Mouse (Mus musculus): ENCODE data around the gene G6pc. TPM values are rescaled to one million over a fixed set of nuclear protein-coding genes. Genes with fewer than 3 reads are reported as not detected.
A peak's percentile ranks its signal among the peaks of the same experiment; 100 is the strongest.

Gene G6pc
- polyA plus RNA-seq, 1 experiment: not detected

- Histone ChIP-seq H3K4me3 (replicated peaks; ENCODE audit: insufficient read depth, low read depth, low read length) (peak within 1 kb of the TSS; percentile 98), H3K4me1 (ENCODE audit: control insufficient read depth, insufficient read depth, low read length) (peaks cover 9% of the 10 kb centered on the region), H3K27me3 (ENCODE audit: control insufficient read depth, insufficient read depth, low read length) (no peaks in the 10 kb centered on the region), H3K27ac (ENCODE audit: insufficient read depth, low read length) (peak within 1 kb of the TSS; percentile 78)
- TF ChIP-seq CTCF (IDR thresholded peaks at IDR 0.05; ENCODE audit: borderline replicate concordance, insufficient read depth, low read depth, low read length) (no peak; the same call in 1 of the 2 replicates), POLR2A (IDR thresholded peaks at IDR 0.05; ENCODE audit: borderline replicate concordance, insufficient read depth, low read length) (peak; percentile 76; the same call in 1 of the 2 replicates)
- under 1% methylated on average over 81 of the region's 81 CpGs for WGBS
- DNase-seq: peak; percentile 95 to 97
Observed at GRCm38 (mm10) chr11:101424925-101425813, 57.8 kb downstream of the G6pc start, which contains the start of the genes Rundc1 and Ptges3l. TSS of gene Rundc1 (plus strand) at chr11:101425085. TSS of gene Ptges3l (minus strand) at chr11:101425333.

- peak overlapping the region; percentile 98 for H3K4me3 ChIP-seq (replicated peaks; ENCODE audit: insufficient read depth, low read depth, low read length)
- H3K4me1 ChIP-seq (ENCODE audit: control insufficient read depth, insufficient read depth, low read length): peaks cover 9% of the 10 kb centered on the region
- H3K27ac ChIP-seq (ENCODE audit: insufficient read depth, low read length): no peak overlapping the region
- no peaks in the 10 kb centered on the region for H3K27me3 ChIP-seq (ENCODE audit: control insufficient read depth, insufficient read depth, low read length)
- DNase-seq: no peak
- TF ChIP-seq CTCF (IDR thresholded peaks at IDR 0.05; ENCODE audit: borderline replicate concordance, insufficient read depth, low read depth, low read length) (no peak), POLR2A (IDR thresholded peaks at IDR 0.05; ENCODE audit: borderline replicate concordance, insufficient read depth, low read length) (no peak)
- 61% methylated on average over 8 of the region's 8 CpGs for WGBS
Observed at GRCm38 (mm10) chr11:101426165-101426564, 58.8 kb downstream of the G6pc start.

Other genes starting within 250 kb of the G6pc start
- 87.3 and 90.1 TPM in 2 replicates for gene Retreg3, start 247.7 kb upstream of the G6pc start, polyA plus RNA-seq (2012; rRNA removed)
- 39.1 and 39.3 TPM in 2 replicates for gene Tubg1, start 247.6 kb upstream of the G6pc start, polyA plus RNA-seq (2012; rRNA removed)
- gene Tubg2, start 211.7 kb upstream of the G6pc start, polyA plus RNA-seq (2012; rRNA removed): 44.3 and 47.8 TPM in 2 replicates
- 151 and 169 TPM in 2 replicates for gene Cntnap1, start 197.0 kb upstream of the G6pc start, polyA plus RNA-seq (2012; rRNA removed)
- 67.6 and 71.0 TPM in 2 replicates for gene Plekhh3, start 196.2 kb upstream of the G6pc start, polyA plus RNA-seq (2012; rRNA removed)
- 0.82 and 1.0 TPM in 2 replicates for gene Ccr10, start 192.1 kb upstream of the G6pc start, polyA plus RNA-seq (2012; rRNA removed)
- 64.4 and 70.7 TPM in 2 replicates for gene Ezh1, start 141.1 kb upstream of the G6pc start, polyA plus RNA-seq (2012; rRNA removed)
- gene Ramp2, start 121.5 kb upstream of the G6pc start, polyA plus RNA-seq (2012; rRNA removed): 50.3 and 52.7 TPM in 2 replicates
- 66.8 and 67.0 TPM in 2 replicates for gene Vps25, start 113.9 kb upstream of the G6pc start, polyA plus RNA-seq (2012; rRNA removed)
- 2.6 and 3.1 TPM in 2 replicates for gene Wnk4, start 107.0 kb upstream of the G6pc start, polyA plus RNA-seq (2012; rRNA removed)
- 0.65 TPM in 2 replicates for gene Cntd1, start 88.5 kb upstream of the G6pc start, polyA plus RNA-seq (2012; rRNA removed)
- 174 and 218 TPM in 2 replicates for gene Coa3, start 88.4 kb upstream of the G6pc start, polyA plus RNA-seq (2012; rRNA removed)
- 122 and 132 TPM in 2 replicates for gene Becn1, start 65.3 kb upstream of the G6pc start, polyA plus RNA-seq (2012; rRNA removed)
- 98.4 and 100 TPM in 2 replicates for gene Psme3, start 51.3 kb upstream of the G6pc start, polyA plus RNA-seq (2012; rRNA removed)
- 2.9 and 3.0 TPM in 2 replicates for gene Aoc2, start 42.5 kb upstream of the G6pc start, polyA plus RNA-seq (2012; rRNA removed)
- 0.75 and 0.76 TPM in 2 replicates for gene Aoc3, start 37.0 kb upstream of the G6pc start, polyA plus RNA-seq (2012; rRNA removed)
- gene Aarsd1, start 50.1 kb downstream of the G6pc start, polyA plus RNA-seq (2012; rRNA removed): 53.2 and 55.3 TPM in 2 replicates
- 2.9 and 3.1 TPM in 2 replicates for gene Gm27029, start 57.2 kb downstream of the G6pc start, polyA plus RNA-seq (2012; rRNA removed)
- 31.8 and 32.0 TPM in 2 replicates for gene Rundc1, start 57.5 kb downstream of the G6pc start, polyA plus RNA-seq (2012; rRNA removed)
- gene Ptges3l, start 57.8 kb downstream of the G6pc start, polyA plus RNA-seq (2012; rRNA removed): 1.2 and 1.8 TPM in 2 replicates
- 400 and 422 TPM in 2 replicates for gene Rpl27, start 74.7 kb downstream of the G6pc start, polyA plus RNA-seq (2012; rRNA removed)
- gene Ifi35, start 80.8 kb downstream of the G6pc start, polyA plus RNA-seq (2012; rRNA removed): 6.2 and 6.3 TPM in 2 replicates
- gene Rnd2, start 97.4 kb downstream of the G6pc start, polyA plus RNA-seq (2012; rRNA removed): 216 and 275 TPM in 2 replicates
- gene Vat1, start 98.7 kb downstream of the G6pc start, polyA plus RNA-seq (2012; rRNA removed): 44.6 and 49.2 TPM in 2 replicates
- 0.59 and 0.67 TPM in 2 replicates for gene Brca1, start 184.4 kb downstream of the G6pc start, polyA plus RNA-seq (2012; rRNA removed)
- gene Nbr1, start 184.6 kb downstream of the G6pc start, polyA plus RNA-seq (2012; rRNA removed): 137 and 147 TPM in 2 replicates
- gene Tmem106a, start 214.7 kb downstream of the G6pc start, polyA plus RNA-seq (2012; rRNA removed): 1.6 and 2.0 TPM in 2 replicates
- gene Gm11634, start 231.7 kb downstream of the G6pc start, polyA plus RNA-seq (2012; rRNA removed): not detected in 2 replicates

All from cerebellum, adult 2 months (tissue).